Mouse (Mus musculus) macrophage (primary cell): ENCODE measurements around the gene Drd1. TPM values are rescaled to one million over a fixed set of nuclear protein-coding genes. Genes with fewer than 3 reads are reported as not detected.

Experiments used
- H3K27ac ChIP-seq: fragments of 350-480 bp; formaldehyde crosslinking; 2 replicates; pipeline ENCODE4 v1.9.0; 2021
- H3K36me3 ChIP-seq: fragments of 350-480 bp; formaldehyde crosslinking; 2 replicates; pipeline ENCODE4 v1.9.0; 2021; ENCODE audit errors: inconsistent target
- H3K4me3 ChIP-seq: fragments of 350-480 bp; formaldehyde crosslinking; 2 replicates; pipeline ENCODE4 v1.9.0; 2021; ENCODE audit errors: inconsistent target
- H3K79me2 ChIP-seq: fragments of 350-480 bp; formaldehyde crosslinking; 2 replicates; pipeline ENCODE4 v1.9.0; 2021; ENCODE audit errors: inconsistent target
- WGBS: methylation state at CpG from one replicate; pipeline ENCODE4 v1.1.7; 2026; ENCODE audit warnings: inconsistent platforms; ENCODE audit not compliant: missing documents; 5-methylcytosine and 5-hydroxymethylcytosine counted together
- polyA plus RNA-seq: library from polyadenylated mRNA; stranded (reverse); fragments of 250-400 nt; gene quantifications from 3 replicates; pipeline ENCODE4 v1.2.4, GENCODE M21; 2018; ENCODE audit warnings: inconsistent platforms

Gene Drd1
- polyA plus RNA-seq, 1 experiment from 2014 or later, result 0.44 TPM

GRCm38 (mm10) chr13:54080785-54081184 lies 25.3 kb upstream of the Drd1 start:
- Histone ChIP-seq H3K27ac (no peak overlapping the region), H3K79me2 (peaks cover 62% of the 10 kb centered on the region), H3K4me3 (no peak overlapping the region), H3K36me3 (no peaks in the 10 kb centered on the region)
- WGBS, result 70% methylated on average over 1 of the region's 1 CpGs

- Histone ChIP-seq H3K4me3 (no peak overlapping the region), H3K36me3 (no peaks in the 10 kb centered on the region), H3K79me2 (peaks cover 69% of the 10 kb centered on the region), H3K27ac (no peak overlapping the region)
- WGBS, result 72% methylated on average over 12 of the region's 12 CpGs
These were observed 24.6 kb upstream of the Drd1 start for GRCm38 (mm10) chr13:54079782-54080759.

GRCm38 (mm10) chr13:54077470-54078174 lies 22.1 kb upstream of the Drd1 start:
- no peak overlapping the region for H3K27ac ChIP-seq
- peaks cover 75% of the 10 kb centered on the region for H3K79me2 ChIP-seq
- WGBS, result 94% methylated on average over 11 of the region's 11 CpGs
- no peaks in the 10 kb centered on the region for H3K36me3 ChIP-seq
- no peak overlapping the region for H3K4me3 ChIP-seq

GRCm38 (mm10) chr13:54076762-54077460 lies 21.4 kb upstream of the Drd1 start:
- Histone ChIP-seq H3K36me3 (no peaks in the 10 kb centered on the region), H3K79me2 (peaks cover 68% of the 10 kb centered on the region), H3K27ac (no peak overlapping the region), H3K4me3 (no peak overlapping the region)
- 94% methylated on average over 10 of the region's 11 CpGs for WGBS

GRCm38 (mm10) chr13:54076051-54076450 lies 20.5 kb upstream of the Drd1 start:
- H3K27ac ChIP-seq, result no peak overlapping the region
- H3K4me3 ChIP-seq, result no peak overlapping the region
- no peaks in the 10 kb centered on the region for H3K36me3 ChIP-seq
- WGBS, result 94% methylated on average over 6 of the region's 6 CpGs
- peaks cover 62% of the 10 kb centered on the region for H3K79me2 ChIP-seq

GRCm38 (mm10) chr13:54075416-54075815 lies 19.9 kb upstream of the Drd1 start:
- Histone ChIP-seq H3K36me3 (no peaks in the 10 kb centered on the region), H3K79me2 (peaks cover 62% of the 10 kb centered on the region), H3K4me3 (no peak overlapping the region), H3K27ac (no peak overlapping the region)
- WGBS, result 89% methylated on average over 2 of the region's 2 CpGs

- Histone ChIP-seq H3K36me3 (no peaks in the 10 kb centered on the region), H3K79me2 (peaks cover 50% of the 10 kb centered on the region), H3K27ac (no peak overlapping the region), H3K4me3 (no peak overlapping the region)
- 44% methylated on average over 2 of the region's 2 CpGs for WGBS
These were observed 18.0 kb upstream of the Drd1 start for GRCm38 (mm10) chr13:54073491-54073890.

- Histone ChIP-seq H3K36me3 (no peaks in the 10 kb centered on the region), H3K4me3 (peak overlapping the region; percentile 65; the same call in 1 of the 2 replicates), H3K79me2 (peaks cover 46% of the 10 kb centered on the region), H3K27ac (no peak overlapping the region)
- 0% methylated on average over 1 of the region's 1 CpGs for WGBS
These were observed 17.6 kb upstream of the Drd1 start for GRCm38 (mm10) chr13:54073066-54073465.

GRCm38 (mm10) chr13:54072526-54073057 lies 17.1 kb upstream of the Drd1 start:
- H3K79me2 ChIP-seq, result peaks cover 41% of the 10 kb centered on the region
- H3K27ac ChIP-seq, result no peak overlapping the region
- H3K4me3 ChIP-seq, result peak overlapping the region; percentile 65
- H3K36me3 ChIP-seq, result no peaks in the 10 kb centered on the region
- 25% methylated on average over 10 of the region's 10 CpGs for WGBS

- Histone ChIP-seq H3K79me2 (peaks cover 33% of the 10 kb centered on the region), H3K4me3 (peak within 1 kb of the TSS; percentile 65), H3K27ac (peak within 1 kb of the TSS; percentile 35; the same call in 1 of the 2 replicates), H3K36me3 (no peaks in the 10 kb centered on the region)
- 1% methylated on average over 62 of the region's 74 CpGs for WGBS
These were observed 16.3 kb upstream of the Drd1 start, which contains the start of gene Sfxn1 for GRCm38 (mm10) chr13:54071606-54072331. Gene Sfxn1, plus strand, starts transcription at chr13:54071869.

- H3K4me3 ChIP-seq, result no peak overlapping the region
- no peak overlapping the region for H3K27ac ChIP-seq
- WGBS, result 97% methylated on average over 9 of the region's 9 CpGs
- H3K36me3 ChIP-seq, result no peaks in the 10 kb centered on the region
- H3K79me2 ChIP-seq, result peaks cover 25% of the 10 kb centered on the region
These were observed 15.5 kb upstream of the Drd1 start for GRCm38 (mm10) chr13:54071011-54071410.

- Histone ChIP-seq H3K4me3 (no peak overlapping the region), H3K79me2 (no peaks in the 10 kb centered on the region), H3K27ac (no peak overlapping the region), H3K36me3 (no peaks in the 10 kb centered on the region)
- WGBS, result 67% methylated on average over 6 of the region's 6 CpGs
These were observed 12.2 kb upstream of the Drd1 start for GRCm38 (mm10) chr13:54067617-54068166.

GRCm38 (mm10) chr13:54066081-54066746 lies 10.7 kb upstream of the Drd1 start:
- Histone ChIP-seq H3K79me2 (no peaks in the 10 kb centered on the region), H3K4me3 (no peak overlapping the region), H3K27ac (no peak overlapping the region), H3K36me3 (no peaks in the 10 kb centered on the region)
- 96% methylated on average over 3 of the region's 3 CpGs for WGBS
